Mouse (Mus musculus): Measurements from ENCODE around the gene Wnk1. TPM values are rescaled to one million over a fixed set of nuclear protein-coding genes. Genes with fewer than 3 reads are reported as not detected.

Gene Wnk1
- polyA plus RNA-seq, 1 experiment = 5.5 TPM

- Histone ChIP-seq H3K4me3 (replicated peaks) (no peak overlapping the region), H3K9me3 (no peaks in the 10 kb centered on the region), H3K27me3 (replicated peaks) (no peaks in the 10 kb centered on the region), H3K4me1 (peaks cover 22% of the 10 kb centered on the region), H3K36me3 (replicated peaks; ENCODE audit: low read length) (no peaks in the 10 kb centered on the region)
- TF ChIP-seq FLI1 (IDR thresholded peaks at IDR 0.05; ENCODE audit: low read length) = no peak
- TF ChIP-seq GATA1 (IDR thresholded peaks at IDR 0.05; ENCODE audit: borderline replicate concordance, low read length) = no peak
Measured at GRCm38 (mm10) chr6:120076619-120077450, 38.4 kb upstream of the Wnk1 start.

DNA sequence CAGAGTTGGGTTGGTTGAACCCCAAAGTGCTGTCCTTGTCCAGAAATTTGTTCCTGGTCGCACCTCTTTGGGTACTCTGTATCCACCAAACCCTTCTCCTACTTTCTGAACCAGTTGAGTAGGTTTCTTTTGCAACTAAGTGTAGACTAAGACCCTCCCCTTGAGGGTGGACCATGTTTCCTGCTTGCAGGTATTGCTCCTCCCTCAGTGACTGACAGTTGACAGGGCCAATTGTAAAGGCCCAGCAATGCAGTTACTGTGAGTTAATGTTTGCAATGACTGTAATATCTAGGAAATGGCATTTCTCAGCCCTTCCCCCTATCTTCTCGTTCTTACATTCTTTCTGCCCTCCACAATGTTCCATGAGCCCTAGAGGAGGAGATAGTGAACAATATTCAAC is 34.2 kb upstream of the Wnk1 start:
- H3K4me1 ChIP-seq = peaks cover 17% of the 10 kb centered on the region
- no peaks in the 10 kb centered on the region for H3K36me3 ChIP-seq (replicated peaks; ENCODE audit: low read length)
- H3K4me3 ChIP-seq (replicated peaks) = no peak overlapping the region
- no peak for TF ChIP-seq FLI1 (IDR thresholded peaks at IDR 0.05; ENCODE audit: low read length)
- no peak for TF ChIP-seq GATA1 (IDR thresholded peaks at IDR 0.05; ENCODE audit: borderline replicate concordance, low read length)
- H3K9me3 ChIP-seq = peaks cover 16% of the 10 kb centered on the region
- H3K27me3 ChIP-seq (replicated peaks) = peaks cover 4% of the 10 kb centered on the region

GRCm38 (mm10) chr6:120069546-120069945 is 31.1 kb upstream of the Wnk1 start:
- peaks cover 6% of the 10 kb centered on the region for H3K4me1 ChIP-seq
- no peak for TF ChIP-seq FLI1 (IDR thresholded peaks at IDR 0.05; ENCODE audit: low read length)
- TF ChIP-seq GATA1 (IDR thresholded peaks at IDR 0.05; ENCODE audit: borderline replicate concordance, low read length) = no peak
- H3K27me3 ChIP-seq (replicated peaks) = peaks cover 4% of the 10 kb centered on the region
- no peaks in the 10 kb centered on the region for H3K36me3 ChIP-seq (replicated peaks; ENCODE audit: low read length)
- peaks cover 16% of the 10 kb centered on the region for H3K9me3 ChIP-seq
- no peak overlapping the region for H3K4me3 ChIP-seq (replicated peaks)

DNA sequence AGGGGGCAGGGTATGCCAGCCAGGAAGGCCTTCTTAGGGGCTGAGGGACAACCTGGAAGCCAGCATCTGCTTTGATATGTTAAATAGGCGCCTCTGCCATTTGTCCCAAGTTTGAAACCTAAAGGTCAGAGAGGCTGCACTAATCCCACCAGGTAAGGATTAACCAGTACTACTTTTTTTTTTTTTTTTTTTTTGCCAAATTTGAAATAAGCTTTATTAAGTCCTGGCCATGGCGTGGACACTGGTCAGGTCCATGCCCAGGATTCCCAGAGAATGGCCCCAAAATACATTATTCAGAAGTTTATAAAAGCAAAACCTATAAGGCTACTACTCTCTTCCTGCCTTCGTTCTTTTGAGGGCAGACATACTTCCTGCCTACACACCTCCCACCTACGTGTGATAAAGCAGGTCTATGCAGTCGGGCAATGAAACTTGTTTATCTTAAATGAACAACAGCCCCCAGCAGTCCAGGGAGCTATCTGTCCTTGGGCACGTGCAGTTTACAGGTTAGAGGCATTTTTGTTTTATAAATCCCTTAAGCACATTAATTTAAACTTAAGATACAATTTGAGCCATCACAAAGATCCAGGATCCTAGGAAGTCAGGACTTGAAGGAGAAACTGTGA is 27.2 kb upstream of the Wnk1 start:
- peaks cover 18% of the 10 kb centered on the region; the same call in 1 of the 2 replicates for H3K9me3 ChIP-seq
- no peaks in the 10 kb centered on the region for H3K36me3 ChIP-seq (replicated peaks; ENCODE audit: low read length)

GRCm38 (mm10) chr6:120064627-120065026 is 26.2 kb upstream of the Wnk1 start:
- H3K27me3 ChIP-seq (replicated peaks) = no peaks in the 10 kb centered on the region
- no peak overlapping the region for H3K4me3 ChIP-seq (replicated peaks)
- TF ChIP-seq GATA1 (IDR thresholded peaks at IDR 0.05; ENCODE audit: borderline replicate concordance, low read length) = no peak
- peaks cover 8% of the 10 kb centered on the region; the same call in 1 of the 2 replicates for H3K9me3 ChIP-seq
- H3K4me1 ChIP-seq = peaks cover 6% of the 10 kb centered on the region; the same call in 1 of the 2 replicates
- H3K36me3 ChIP-seq (replicated peaks; ENCODE audit: low read length) = no peaks in the 10 kb centered on the region

More for the DNA sequence above, 27.2 kb upstream of the Wnk1 start:
- TF ChIP-seq GATA1 (IDR thresholded peaks at IDR 0.05; ENCODE audit: borderline replicate concordance, low read length) (no peak), FLI1 (IDR thresholded peaks at IDR 0.05; ENCODE audit: low read length) (no peak)
- Histone ChIP-seq H3K4me3 (replicated peaks) (no peak overlapping the region), H3K4me1 (peaks cover 6% of the 10 kb centered on the region; the same call in 1 of the 2 replicates), H3K27me3 (replicated peaks) (peaks cover 4% of the 10 kb centered on the region)

DNA sequence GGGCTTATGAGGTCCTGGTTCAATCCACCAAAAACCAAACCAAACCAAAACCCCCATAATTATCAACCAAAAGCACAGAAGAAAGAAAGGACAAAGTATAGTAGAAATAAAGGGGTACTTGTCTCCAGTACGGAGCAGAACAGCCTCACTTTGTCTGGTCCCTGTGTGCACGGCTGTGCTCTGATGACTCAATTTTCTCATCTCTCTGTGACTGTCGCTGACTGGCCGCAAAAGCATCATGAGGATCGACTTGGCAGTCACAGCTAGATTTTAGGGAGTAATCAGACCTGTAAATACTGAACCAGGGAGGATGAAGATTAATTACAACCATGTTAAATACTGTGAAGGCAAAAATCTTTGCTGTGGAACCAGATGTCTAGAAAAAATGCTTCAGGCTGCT is 24.5 kb upstream of the Wnk1 start:
- H3K4me1 ChIP-seq = peaks cover 6% of the 10 kb centered on the region; the same call in 1 of the 2 replicates
- TF ChIP-seq GATA1 (IDR thresholded peaks at IDR 0.05; ENCODE audit: borderline replicate concordance, low read length) (no peak), FLI1 (IDR thresholded peaks at IDR 0.05; ENCODE audit: low read length) (no peak)
- 0 out of 2 replicates have a peak, but pooled peaks cover 5% of the 10 kb centered on the region for H3K9me3 ChIP-seq
- H3K36me3 ChIP-seq (replicated peaks; ENCODE audit: low read length) = no peaks in the 10 kb centered on the region
- peaks cover 3% of the 10 kb centered on the region for H3K27me3 ChIP-seq (replicated peaks)
- H3K4me3 ChIP-seq (replicated peaks) = no peak overlapping the region

DNA sequence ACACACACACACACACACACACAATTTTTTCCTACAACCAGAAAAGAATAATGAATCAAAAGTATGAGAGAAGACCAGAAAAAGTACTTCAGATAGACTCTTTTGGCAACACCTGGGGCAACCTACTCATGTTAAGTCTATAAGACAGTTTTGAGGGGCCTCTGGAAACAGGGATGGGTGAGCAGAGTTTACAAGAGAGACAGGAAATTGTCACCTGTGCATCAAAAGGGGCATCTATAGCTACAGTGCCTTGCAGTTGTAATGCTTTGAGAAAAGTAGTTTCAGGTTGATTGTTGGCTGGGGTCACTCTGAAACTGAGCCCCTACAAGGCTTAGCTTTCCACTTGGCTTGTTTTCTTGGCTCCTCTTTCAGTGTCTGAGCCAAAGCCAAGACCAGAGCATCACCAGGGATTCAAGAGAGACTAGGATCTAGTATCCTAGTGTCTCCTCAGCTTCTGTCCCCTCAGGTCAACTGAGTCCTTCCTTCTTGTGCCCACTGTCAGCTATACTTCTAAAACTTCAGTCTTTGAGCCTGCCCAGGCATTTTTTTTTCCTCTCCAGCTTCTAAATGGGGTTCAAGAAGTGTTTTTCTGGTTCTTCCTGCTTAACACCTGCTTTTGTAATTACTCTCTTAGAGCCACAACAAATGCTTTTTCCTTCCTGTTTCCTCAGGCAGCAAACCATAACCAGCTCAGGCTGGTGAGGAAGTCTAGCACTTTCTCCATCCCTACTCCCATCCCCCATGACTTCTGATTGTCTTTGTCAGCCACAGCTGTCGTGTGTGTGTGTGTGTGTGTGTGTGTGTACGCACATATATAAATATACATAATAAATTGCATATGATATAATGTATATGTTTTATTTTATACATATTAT is 17.4 kb upstream of the Wnk1 start:
- Histone ChIP-seq H3K4me3 (replicated peaks) (no peak overlapping the region), H3K27me3 (replicated peaks) (peaks cover 3% of the 10 kb centered on the region), H3K4me1 (no peaks in the 10 kb centered on the region; the same call in 1 of the 2 replicates), H3K36me3 (replicated peaks; ENCODE audit: low read length) (no peaks in the 10 kb centered on the region), H3K9me3 (no peaks in the 10 kb centered on the region)
- no peak for TF ChIP-seq GATA1 (IDR thresholded peaks at IDR 0.05; ENCODE audit: borderline replicate concordance, low read length)
- no peak for TF ChIP-seq FLI1 (IDR thresholded peaks at IDR 0.05; ENCODE audit: low read length)

DNA sequence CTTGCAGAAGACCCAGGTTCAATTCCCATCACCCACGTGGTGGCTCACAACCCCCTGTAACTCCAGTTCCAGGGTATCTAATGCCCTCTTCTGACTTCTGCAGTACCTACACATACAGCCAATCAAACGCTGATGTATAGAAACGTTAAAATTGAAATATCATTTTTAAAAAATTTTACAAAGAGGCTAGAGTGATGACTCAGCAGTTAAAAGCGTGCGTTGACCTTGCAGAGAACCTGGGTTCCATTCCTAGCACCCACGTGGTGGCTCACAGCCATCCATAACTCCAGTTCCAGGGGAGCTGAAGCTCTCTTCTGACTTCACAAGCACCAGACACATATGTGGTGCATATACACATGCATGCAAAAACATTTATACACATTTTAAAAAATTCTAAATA is 15.9 kb upstream of the Wnk1 start:
- Histone ChIP-seq H3K4me3 (replicated peaks) (no peak overlapping the region), H3K9me3 (no peaks in the 10 kb centered on the region), H3K36me3 (replicated peaks; ENCODE audit: low read length) (no peaks in the 10 kb centered on the region), H3K27me3 (replicated peaks) (peaks cover 3% of the 10 kb centered on the region), H3K4me1 (no peaks in the 10 kb centered on the region; the same call in 1 of the 2 replicates)
- no peak for TF ChIP-seq FLI1 (IDR thresholded peaks at IDR 0.05; ENCODE audit: low read length)
- TF ChIP-seq GATA1 (IDR thresholded peaks at IDR 0.05; ENCODE audit: borderline replicate concordance, low read length) = no peak

DNA sequence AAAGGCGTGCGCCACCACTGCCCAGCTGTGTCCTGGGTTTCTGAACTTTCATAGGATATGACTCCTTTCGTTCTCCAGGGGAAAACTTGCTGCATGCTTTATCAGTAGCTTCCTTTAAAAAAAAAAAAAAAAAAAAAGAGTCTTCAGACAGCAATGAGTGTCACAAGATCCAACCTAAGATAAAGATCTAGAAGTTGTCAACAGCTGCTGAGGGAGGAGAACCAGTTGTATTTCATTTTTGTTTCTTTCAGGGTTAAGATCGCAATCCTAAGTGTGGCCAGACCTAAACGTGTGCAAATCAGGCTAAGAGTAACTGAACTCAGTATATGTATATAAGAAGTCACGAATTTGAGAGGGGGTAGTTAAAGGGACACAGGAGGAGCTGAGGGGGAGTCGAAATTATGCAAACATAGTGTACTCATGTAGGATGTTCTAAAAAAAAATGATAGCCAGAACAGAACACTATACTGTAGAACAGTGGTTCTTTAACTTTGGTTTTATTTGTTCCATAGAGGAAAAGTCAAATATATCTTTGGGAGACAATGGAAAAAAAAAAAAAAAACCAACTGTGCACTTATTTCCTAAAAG is 9.3 kb upstream of the Wnk1 start:
- Histone ChIP-seq H3K4me1 (peaks cover 2% of the 10 kb centered on the region), H3K9me3 (no peaks in the 10 kb centered on the region), H3K36me3 (replicated peaks; ENCODE audit: low read length) (no peaks in the 10 kb centered on the region), H3K27me3 (replicated peaks) (no peaks in the 10 kb centered on the region), H3K4me3 (replicated peaks) (no peak overlapping the region)
- TF ChIP-seq GATA1 (IDR thresholded peaks at IDR 0.05; ENCODE audit: borderline replicate concordance, low read length) = no peak
- no peak for TF ChIP-seq FLI1 (IDR thresholded peaks at IDR 0.05; ENCODE audit: low read length)
